Mouse (Mus musculus) E14TG2a.4 (cell line): ENCODE measurements around the gene Slc5a3.

Experiments used
- CTCF ChIP-seq: conservative IDR thresholded peaks from 2 replicates; pipeline ENCODE4 v1.5.1; 2014; ENCODE audit warnings: low read length
- NANOG ChIP-seq: IDR thresholded peaks from 2 replicates; pipeline ENCODE4 v1.6.1; 2014; ENCODE audit warnings: borderline replicate concordance, low read length, mixed read lengths

GRCm38 (mm10) chr16:92129843-92130242 is 71.7 kb downstream of the Slc5a3 start:
- TF ChIP-seq CTCF (no peak), NANOG (no peak)
